Mouse (Mus musculus) kidney, postnatal 14 days (tissue): Measurements from ENCODE around the gene Tshz3.
A peak's percentile ranks its signal among the peaks of the same experiment; 100 is the strongest.

Experiments
- DNase-seq: peaks from one replicate; pipeline ENCODE4 v3.0.0; 2022; ENCODE audit warnings: mixed read lengths

The Tshz3 gene

GRCm38 (mm10) chr7:36697118-36697855 is 631 bp upstream of the Tshz3 start:
- DNase-seq: peak; percentile 77

DNA sequence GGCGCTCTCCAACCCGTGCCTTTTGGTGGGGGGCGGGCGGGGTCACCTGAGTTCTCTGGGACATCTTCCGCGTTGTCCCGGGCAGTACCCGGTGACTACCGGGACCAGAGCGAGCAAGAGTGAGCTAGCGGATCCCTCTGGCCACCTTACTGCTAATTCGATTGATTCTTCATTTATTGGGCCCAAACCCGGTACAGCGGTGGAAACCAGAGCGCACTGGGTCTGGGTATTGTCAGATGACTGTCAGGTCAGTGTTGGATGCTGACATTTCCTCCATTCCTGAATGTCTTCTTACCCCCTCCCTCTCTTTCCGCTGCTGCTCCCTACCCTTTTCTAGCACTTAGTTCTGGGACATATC is 650 bp downstream of the Tshz3 start:
- no peak for DNase-seq

DNA sequence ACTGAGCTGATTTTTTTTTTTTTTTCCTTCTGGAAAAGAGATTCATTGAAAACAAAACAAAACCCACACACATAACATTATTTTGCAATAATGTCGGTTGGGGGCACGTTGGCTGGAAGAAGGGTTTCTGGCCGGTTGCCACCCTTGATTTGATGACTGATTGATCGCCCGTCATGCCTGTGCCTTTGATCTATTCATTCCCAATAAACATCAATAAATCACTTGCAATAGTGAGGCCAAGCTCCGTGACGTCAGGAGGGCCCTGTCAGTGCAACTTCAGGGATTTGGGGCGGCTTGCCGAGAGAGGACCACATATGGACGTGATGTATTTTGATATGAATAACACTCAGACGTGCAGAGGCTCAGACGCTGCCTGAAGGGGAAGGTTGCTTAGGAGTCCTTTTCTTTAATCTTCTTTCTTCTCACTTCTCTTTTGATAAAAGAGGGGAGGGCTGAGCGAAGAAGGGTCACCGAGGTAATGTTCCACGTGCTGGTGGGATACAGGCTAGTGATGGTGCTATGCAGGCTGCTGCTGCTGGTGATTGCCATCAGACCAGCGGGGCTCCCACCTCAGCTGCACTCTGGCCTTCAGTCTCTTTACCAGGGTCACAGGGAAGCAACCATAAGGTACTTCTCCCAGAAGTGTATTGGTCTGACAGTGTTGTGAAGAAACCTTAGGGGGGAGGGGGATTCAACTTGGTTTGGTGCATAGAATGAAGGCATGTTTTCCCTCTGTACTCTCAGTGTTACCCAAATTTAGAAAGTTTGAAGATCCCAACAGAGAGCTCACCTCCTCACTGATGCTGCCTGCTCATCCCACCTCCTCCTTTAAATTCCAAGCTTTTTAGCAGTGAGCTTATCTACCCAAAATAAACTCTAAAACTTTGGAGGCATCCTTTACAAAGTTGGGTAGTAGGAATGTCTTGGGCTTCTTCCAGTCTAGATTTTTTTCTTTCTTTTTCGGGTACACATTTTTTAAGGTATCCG is 1.4 kb downstream of the Tshz3 start:
- DNase-seq: no peak

GRCm38 (mm10) chr7:36706636-36707035 is 8.7 kb downstream of the Tshz3 start:
- no peak for DNase-seq

GRCm38 (mm10) chr7:36707266-36707665 is 9.3 kb downstream of the Tshz3 start:
- DNase-seq: no peak

GRCm38 (mm10) chr7:36707681-36708350 is 9.9 kb downstream of the Tshz3 start:
- DNase-seq: no peak

- DNase-seq: no peak
Measured at GRCm38 (mm10) chr7:36708823-36709222, 10.9 kb downstream of the Tshz3 start.

GRCm38 (mm10) chr7:36709239-36709638 is 11.3 kb downstream of the Tshz3 start:
- peak; percentile 56 for DNase-seq

DNA sequence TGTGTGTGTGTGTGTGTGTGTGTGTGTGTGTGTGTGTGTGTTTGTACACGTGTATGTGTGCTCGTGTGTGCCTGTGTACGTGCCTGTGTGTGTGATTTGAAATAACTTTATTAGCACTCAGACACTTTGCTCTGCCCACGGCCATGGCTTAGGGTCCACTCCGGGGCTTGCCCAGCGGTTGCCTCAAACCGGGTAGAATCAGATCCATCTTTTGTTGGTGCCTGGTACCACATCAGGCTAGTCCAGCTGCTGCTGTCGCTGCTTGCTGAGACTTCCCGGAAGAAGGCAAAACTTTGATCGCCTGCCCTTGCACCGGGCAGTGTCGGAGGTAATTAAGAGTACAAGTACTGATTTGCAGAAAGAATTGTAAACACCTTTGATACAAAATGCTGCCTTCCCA is 12.1 kb downstream of the Tshz3 start:
- DNase-seq: no peak

DNA sequence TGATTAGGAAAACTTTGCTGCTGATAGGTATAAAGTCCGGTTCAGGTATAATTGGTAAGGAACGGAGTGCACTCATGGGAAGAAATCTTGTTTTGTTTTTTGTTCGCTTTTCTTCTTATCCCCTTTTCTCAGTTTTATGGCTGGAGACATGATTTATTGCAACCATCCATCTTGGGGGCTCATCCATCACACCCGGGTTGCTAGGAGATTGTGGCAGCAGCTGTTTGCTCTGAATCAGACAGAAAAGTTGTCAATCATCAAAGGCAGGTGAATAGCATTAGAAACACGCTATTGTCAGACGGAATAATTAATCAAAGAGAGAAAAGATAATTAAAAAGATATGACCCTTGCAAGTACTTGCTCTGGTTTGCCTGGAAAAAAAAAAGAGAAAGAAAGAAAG is 12.5 kb downstream of the Tshz3 start:
- no peak for DNase-seq

DNA sequence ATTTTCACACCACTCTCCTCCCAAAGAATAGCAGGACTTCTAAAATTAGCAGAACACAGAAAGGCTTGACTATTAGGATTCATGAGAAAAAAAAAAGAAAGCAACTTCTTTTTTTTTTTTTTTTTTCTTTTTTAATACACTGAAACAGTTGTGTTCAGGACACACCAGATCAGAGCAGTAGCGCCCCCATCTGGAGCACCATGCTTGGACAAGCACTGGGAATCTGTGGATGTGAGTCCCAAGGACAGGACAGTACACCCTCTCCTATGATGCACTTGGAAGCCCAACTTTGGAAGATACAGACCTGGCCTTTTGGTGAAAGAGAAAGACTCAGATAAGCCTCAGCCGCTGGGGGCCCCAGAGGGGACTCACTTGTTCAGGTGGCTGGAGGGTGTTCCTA is 13.8 kb downstream of the Tshz3 start:
- no peak for DNase-seq

DNA sequence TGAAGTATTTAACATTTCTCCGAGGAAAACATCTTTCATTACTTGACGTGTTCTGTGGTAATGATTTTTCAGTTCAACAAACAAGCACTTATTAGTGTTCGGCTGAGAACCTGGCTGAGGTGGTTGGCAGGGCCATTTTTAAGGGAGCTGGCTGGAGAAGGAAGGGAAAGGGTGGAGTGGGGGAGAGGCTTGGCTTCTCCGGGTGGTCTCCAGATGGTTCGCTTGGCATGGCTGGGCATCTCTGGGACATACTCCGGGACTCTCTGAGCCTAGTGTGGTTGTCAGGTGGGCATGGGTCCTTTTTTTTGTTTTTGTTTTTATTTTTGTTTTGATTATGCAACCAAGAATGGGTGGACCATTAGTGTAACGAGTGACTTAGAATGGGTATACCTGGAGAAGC is 16.4 kb downstream of the Tshz3 start:
- no peak for DNase-seq

GRCm38 (mm10) chr7:36717192-36717591 is 19.3 kb downstream of the Tshz3 start:
- no peak for DNase-seq

GRCm38 (mm10) chr7:36720830-36721229 is 22.9 kb downstream of the Tshz3 start:
- no peak for DNase-seq

DNA sequence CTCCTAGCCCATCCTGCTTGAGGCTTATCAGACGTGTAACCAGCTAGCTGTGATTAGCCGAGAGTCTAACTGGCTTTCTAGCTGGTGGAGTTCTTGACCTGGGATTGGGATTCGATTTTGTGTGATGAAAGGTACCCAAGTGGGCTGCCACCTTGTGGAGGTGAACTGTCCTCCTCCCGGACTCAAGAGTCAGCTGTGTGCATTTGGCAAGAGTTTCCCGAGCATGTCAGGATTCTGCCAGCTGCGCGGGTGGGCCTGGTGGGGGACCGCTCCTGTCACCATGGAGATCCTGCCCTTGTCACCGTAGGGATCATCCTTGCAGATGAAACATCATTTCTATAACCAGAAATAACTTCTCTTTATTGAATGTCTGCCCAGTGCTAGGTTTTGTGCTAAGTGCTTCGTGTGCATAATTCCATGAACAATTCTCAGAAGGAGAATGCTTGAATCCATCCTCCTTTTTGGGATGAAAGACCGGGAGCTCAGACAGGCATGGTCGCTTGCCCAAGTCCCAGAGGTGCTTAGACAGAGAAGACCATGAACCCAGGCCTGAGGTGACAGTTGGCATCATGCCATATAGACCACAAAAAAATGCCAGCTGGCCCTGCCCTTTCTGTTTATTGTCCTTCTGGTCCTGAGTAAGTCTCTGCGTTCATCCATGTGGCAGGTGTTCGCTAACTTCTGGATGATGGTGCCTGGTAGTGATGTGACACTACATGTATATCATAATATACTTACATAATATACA is 38.6 kb downstream of the Tshz3 start:
- no peak for DNase-seq

GRCm38 (mm10) chr7:36751480-36751879 is 53.6 kb downstream of the Tshz3 start:
- no peak for DNase-seq

DNA sequence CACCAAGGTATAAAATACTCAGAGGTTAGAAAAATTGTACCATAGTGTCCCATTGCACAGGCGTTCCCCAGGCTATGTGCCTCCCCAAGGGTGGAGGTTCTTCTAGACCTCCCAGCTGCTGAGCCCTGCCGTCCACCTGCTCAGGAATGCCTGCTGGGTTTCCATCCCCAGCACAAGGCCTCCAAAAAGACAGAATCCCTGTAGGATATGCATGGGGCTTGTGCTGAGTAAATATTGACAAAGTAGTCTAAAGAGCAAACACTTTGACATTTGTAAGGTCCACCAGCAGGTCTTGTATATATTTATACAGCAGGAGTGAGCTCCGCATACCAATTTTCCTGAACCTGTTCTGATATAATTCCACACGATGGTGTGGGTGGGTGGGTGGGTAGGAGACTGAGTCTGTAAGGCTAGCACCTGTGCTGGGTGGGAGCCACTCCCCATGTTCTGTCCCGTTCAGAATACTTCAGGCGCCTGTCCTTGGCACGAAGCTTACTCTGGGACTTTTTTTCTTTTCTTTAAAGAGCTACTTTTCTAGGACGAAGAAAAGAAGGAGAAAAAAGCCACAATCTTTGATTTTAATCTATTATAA is 69.7 kb downstream of the Tshz3 start:
- DNase-seq: no peak

DNA sequence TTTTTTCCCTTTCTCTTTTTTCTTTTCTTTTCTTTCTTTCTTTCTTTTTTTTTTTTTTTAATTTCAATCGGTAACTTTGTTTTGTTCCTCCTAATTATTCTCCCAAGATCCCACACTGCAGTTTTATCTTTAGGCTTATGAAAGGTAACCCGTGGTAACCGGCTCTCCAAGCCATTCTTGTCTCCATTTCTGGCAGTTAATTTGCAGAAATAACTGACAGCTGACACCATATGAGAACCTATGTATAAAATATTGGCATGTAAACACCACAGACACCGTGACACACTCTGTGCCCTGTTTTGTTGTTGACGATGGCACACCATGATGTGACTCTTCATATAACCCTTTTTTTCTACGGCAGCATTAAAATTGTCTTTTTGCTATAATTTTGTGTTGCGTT is 75.2 kb downstream of the Tshz3 start:
- DNase-seq: no peak

GRCm38 (mm10) chr7:36776956-36777355 is 79.0 kb downstream of the Tshz3 start:
- DNase-seq: no peak

- no peak for DNase-seq
Measured at GRCm38 (mm10) chr7:36778456-36778855, 80.5 kb downstream of the Tshz3 start.

- no peak for DNase-seq
Measured at GRCm38 (mm10) chr7:36784243-36784773, 86.4 kb downstream of the Tshz3 start.
